Comparison of ENCODE assay signal across 8 mouse cellular contexts in genomic region chrX:7638401-7639091, GRCm38 (mm10). TPM values are rescaled to one million over a fixed set of nuclear protein-coding genes. Genes with fewer than 3 reads are reported as not detected.
DNase-seq lines count a peak whose midpoint lies in the region; ATAC-seq and TF ChIP-seq lines count a peak whose summit lies in the region.

TSS of gene Syp (plus strand) at chrX:7638471.

- H3K27ac ChIP-seq in forebrain, embryonic 16.5 days (ENCODE audit: low read length) = peak within 1 kb of the TSS; percentile 74
- peak within 1 kb of the TSS; percentile 72 for H3K27ac ChIP-seq in neural tube, embryonic 14.5 days (ENCODE audit: low read depth, low read length)

- H3K9ac ChIP-seq in forebrain, embryonic 16.5 days (replicated peaks; ENCODE audit: low read depth, low read length) = peak within 1 kb of the TSS; percentile 65
- peak within 1 kb of the TSS; percentile 65 for H3K9ac ChIP-seq in neural tube, embryonic 14.5 days (replicated peaks; ENCODE audit: low read depth, low read length)

- H3K4me1 ChIP-seq in G1E (ENCODE audit: insufficient read depth, low read depth, low read length) = peaks cover 11% of the 10 kb centered on the region; the same call in 1 of the 2 replicates
- H3K4me1 ChIP-seq in forebrain, embryonic 16.5 days (replicated peaks; ENCODE audit: control insufficient read depth, insufficient read depth, low read length) = peaks cover 14% of the 10 kb centered on the region
- no peaks in the 10 kb centered on the region for H3K4me1 ChIP-seq in lung, adult 2 months (ENCODE audit: control insufficient read depth, insufficient read depth, low read length)
- H3K4me1 ChIP-seq in neural tube, embryonic 14.5 days (ENCODE audit: control insufficient read depth, insufficient read depth, low read length) = no peaks in the 10 kb centered on the region

- WGBS in forebrain, embryonic 16.5 days = 26% methylated on average over 38 of the region's 42 CpGs
- WGBS in lung, adult 2 months = 28% methylated on average over 40 of the region's 42 CpGs
- WGBS in neural tube, embryonic 14.5 days = 14% methylated on average over 20 of the region's 42 CpGs

- no peak for TF ChIP-seq CTCF in G1E (IDR thresholded peaks at IDR 0.05; ENCODE audit: low read depth, low read length)
- TF ChIP-seq CTCF in lung, adult 2 months (IDR thresholded peaks at IDR 0.05; ENCODE audit: insufficient read depth, low read length) = no peak

- ATAC-seq in G1E (ENCODE audit: extremely low read depth, insufficient number of reproducible peaks, low FRiP score, poor library complexity, severe bottlenecking) = peak; percentile 28; the same call in 1 of the 2 replicates
- ATAC-seq in forebrain, embryonic 16.5 days = peak; percentile 85
- ATAC-seq in neural tube, embryonic 14.5 days (ENCODE audit: low read depth) = peak; percentile 84

- H3K4me3 ChIP-seq in G1E (ENCODE audit: low read depth, low read length) = peak within 1 kb of the TSS; percentile 42; the same call in 1 of the 2 replicates
- peak within 1 kb of the TSS; percentile 59 for H3K4me3 ChIP-seq in forebrain, embryonic 16.5 days (replicated peaks; ENCODE audit: low read length)
- H3K4me3 ChIP-seq in lung, adult 2 months (replicated peaks; ENCODE audit: extremely low read depth, low read depth, low read length) = peak within 1 kb of the TSS; percentile 29
- peak within 1 kb of the TSS; percentile 44 for H3K4me3 ChIP-seq in neural tube, embryonic 14.5 days (ENCODE audit: low read depth, low read length)

- peaks cover 13% of the 10 kb centered on the region for H3K27me3 ChIP-seq in G1E (ENCODE audit: insufficient read depth, low read length)
- H3K27me3 ChIP-seq in forebrain, embryonic 16.5 days (replicated peaks; ENCODE audit: control insufficient read depth, insufficient read depth, low read length) = no peaks in the 10 kb centered on the region
- no peaks in the 10 kb centered on the region for H3K27me3 ChIP-seq in neural tube, embryonic 14.5 days (ENCODE audit: control insufficient read depth, insufficient read depth, low read length)

- H3K36me3 ChIP-seq in G1E (replicated peaks) = no peaks in the 10 kb centered on the region
- 0 out of 2 replicates have a peak, but pooled peaks cover 2% of the 10 kb centered on the region for H3K36me3 ChIP-seq in forebrain, embryonic 16.5 days (ENCODE audit: control insufficient read depth, insufficient read depth)
- H3K36me3 ChIP-seq in neural tube, embryonic 14.5 days (ENCODE audit: control insufficient read depth, insufficient read depth, low read length) = no peaks in the 10 kb centered on the region

- DNase-seq in G1E (ENCODE audit: low spot score) = peak; percentile 64
- peak; percentile 92 for DNase-seq in cerebellum, adult 11-12 months
- DNase-seq in heart, postnatal 4 days = peak; percentile 73
- peak; percentile 74 to 86 for DNase-seq in layer of hippocampus, adult 8-10 months (ENCODE audit: low spot score in 2 of 2)
- DNase-seq in lung, adult 2 months = peak; percentile 46
- peak; percentile 57 for DNase-seq in telencephalon, adult 2 months (ENCODE audit: low read depth, low spot score)

- peak within 1 kb of the TSS; percentile 71 for H3K4me2 ChIP-seq in forebrain, embryonic 16.5 days (ENCODE audit: low read length)
- H3K4me2 ChIP-seq in neural tube, embryonic 14.5 days (ENCODE audit: low read depth, low read length) = peak within 1 kb of the TSS; percentile 57

- no peak for TF ChIP-seq POLR2A in lung, adult 2 months (IDR thresholded peaks at IDR 0.05; ENCODE audit: borderline replicate concordance, extremely low read depth, low read depth, low read length)

- H3K9me3 ChIP-seq in G1E (replicated peaks) = no peaks in the 10 kb centered on the region
- H3K9me3 ChIP-seq in forebrain, embryonic 16.5 days (ENCODE audit: control insufficient read depth, low read length) = no peaks in the 10 kb centered on the region
- no peaks in the 10 kb centered on the region for H3K9me3 ChIP-seq in neural tube, embryonic 14.5 days (ENCODE audit: control insufficient read depth, low read length)

RNA-seq across cellular contexts. Expression of gene Syp, which starts in this region (rescaled TPM):
- total RNA-seq in G1E (2014; fragmentation: Nextera tagmentation) (0.39 and 0.83 TPM in 2 replicates), G1E (2017) (0.49 and 0.58 TPM in 2 replicates)
- polyA plus RNA-seq in G1E (2012) = 0.22 and 0.38 TPM in 2 replicates
- 120 and 161 TPM in 2 replicates for polyA plus RNA-seq in forebrain, embryonic 16.5 days (2015; fragmentation: Nextera tagmentation; extraction: Ambion mirVana)
- total RNA-seq in heart, postnatal 4 days (2021) = under 1 TPM; 0.45 to 0.79 TPM
- 1,000 to 10,000 TPM; 1,661 to 2,111 (median 1,867) TPM for total RNA-seq in layer of hippocampus, adult 8-10 months (2022)
- polyA plus RNA-seq in lung, adult 2 months (2012; rRNA removed) = 3.7 and 5.8 TPM in 2 replicates
- polyA plus RNA-seq in neural tube, embryonic 14.5 days (2014; fragmentation: Nextera tagmentation; extraction: Ambion mirVana) = 81.4 and 149 TPM in 2 replicates

Comparison
In these comparisons a context has a peak if more than half of its experiments do, and no peak if none do; other contexts are left out.
1. Peak in every context shown above with its lines: DNase-seq, ATAC-seq, H3K4me3 ChIP-seq and H3K27ac ChIP-seq.
2. RNA of gene Syp (total RNA-seq): 1,661 to 2,111 TPM in layer of hippocampus, adult 8-10 months; 0.39 to 0.83 TPM in G1E and 0.45 to 0.79 TPM in heart, postnatal 4 days; every median in the first group is over 100 times any median in the second.
3. RNA of gene Syp (polyA plus RNA-seq): 120 to 161 TPM in forebrain, embryonic 16.5 days and 81.4 to 149 TPM in neural tube, embryonic 14.5 days; 3.7 to 5.8 TPM in lung, adult 2 months and 0.22 to 0.38 TPM in G1E; every median in the first group is over 10 times any median in the second.
4. Peak in DNase-seq, ATAC-seq and H3K4me3 ChIP-seq in G1E; RNA of the gene not detected or under 1 TPM.
5. Peak in DNase-seq in heart, postnatal 4 days; RNA of the gene not detected or under 1 TPM.
6. ATAC-seq: peak in every context shown above with its lines; median percentile 85 in forebrain, embryonic 16.5 days; 84 in neural tube, embryonic 14.5 days; 28 in G1E.